Mouse (Mus musculus) CH12.LX (cell line): ENCODE data around the gene Nek9. TPM values are rescaled to one million over a fixed set of nuclear protein-coding genes. Genes with fewer than 3 reads are reported as not detected.
A peak's percentile ranks its signal among the peaks of the same experiment; 100 is the strongest.

Experiments used
- DNase-seq: peaks from one replicate; pipeline ENCODE4 v3.0.0-alpha.2; 2013; ENCODE audit errors: extremely low read depth
- H3K27ac ChIP-seq: 2 replicates; pipeline ENCODE4 v1.5.1; 2012; ENCODE audit warnings: low read depth, mild to moderate bottlenecking, control low read depth, moderate library complexity; ENCODE audit not compliant: insufficient read depth
- H3K27me3 ChIP-seq: replicated peaks from 2 replicates; pipeline ENCODE3; 2012; ENCODE audit warnings: inconsistent platforms
- H3K36me3 ChIP-seq, 2 experiments: replicated peaks in 1 of 2; 2 replicates each; pipeline versions ENCODE3 to v1.6.1; 2012; ENCODE audit warnings: inconsistent platforms in 1 of 2, low read length in 1 of 2, mild to moderate bottlenecking in 1 of 2, mixed read lengths in 1 of 2, moderate library complexity in 1 of 2; ENCODE audit not compliant: control insufficient read depth in 1 of 2, insufficient read depth in 1 of 2
- H3K4me1 ChIP-seq, 2 experiments: 2 replicates each; pipeline ENCODE4 v1.6.1; 2012; ENCODE audit warnings: inconsistent platforms in 1 of 2, moderate library complexity in 1 of 2; ENCODE audit not compliant: insufficient read depth in 2 of 2, control insufficient read depth in 1 of 2
- H3K4me2 ChIP-seq: 2 replicates; pipeline ENCODE4 v1.6.1; 2012; ENCODE audit warnings: low read depth, mild to moderate bottlenecking, control low read depth; ENCODE audit not compliant: poor library complexity, insufficient read depth, severe bottlenecking
- H3K4me3 ChIP-seq, 3 experiments: fragments of 150-350 bp in 1 of 3; sonication (generic) in 1 of 3; replicated peaks in 1 of 3; 2 replicates each; pipeline versions ENCODE3 to v1.5.1; 2011 to 2012; ENCODE audit warnings: low read depth in 2 of 3, low read length in 2 of 3, mild to moderate bottlenecking in 2 of 3, moderate library complexity in 2 of 3, control low read depth in 1 of 3, improper control_type of control experiment in 1 of 3, inconsistent platforms in 1 of 3, mixed read lengths in 1 of 3; ENCODE audit not compliant: poor library complexity in 1 of 3
- H3K79me2 ChIP-seq: replicated peaks from 2 replicates; pipeline ENCODE4 v1.6.1; 2012; ENCODE audit warnings: mild to moderate bottlenecking, moderate library complexity; ENCODE audit not compliant: control insufficient read depth, poor library complexity, insufficient read depth, severe bottlenecking; ENCODE audit errors: extremely low read depth
- H3K9ac ChIP-seq: 2 replicates; pipeline ENCODE4 v1.6.1; 2012; ENCODE audit warnings: low read depth, mild to moderate bottlenecking, control low read depth, moderate library complexity; ENCODE audit not compliant: insufficient read depth
- H3K9me3 ChIP-seq: replicated peaks from 2 replicates; pipeline ENCODE3; 2012; ENCODE audit warnings: low read length, inconsistent platforms, mixed read lengths
- BHLHE40 ChIP-seq: IDR thresholded peaks from 2 replicates; pipeline ENCODE4 v1.6.1; 2011; ENCODE audit warnings: mild to moderate bottlenecking, low read depth, low read length, improper control_type of control experiment
- CHD1 ChIP-seq: IDR thresholded peaks from 2 replicates; pipeline ENCODE4 v1.6.1; 2012; ENCODE audit warnings: low read depth, low read length, improper control_type of control experiment, inconsistent platforms
- CHD2 ChIP-seq: IDR thresholded peaks from 2 replicates; pipeline ENCODE4 v1.6.1; 2011; ENCODE audit warnings: low read length, improper control_type of control experiment
- CTCF ChIP-seq, 2 experiments: IDR thresholded peaks in 1 of 2; conservative IDR thresholded peaks in 1 of 2; 2 replicates each; pipeline ENCODE4 v1.5.1; 2011 to 2012; ENCODE audit warnings: low read depth in 2 of 2, low read length in 2 of 2, improper control_type of control experiment in 1 of 2, inconsistent platforms in 1 of 2, mild to moderate bottlenecking in 1 of 2, moderate library complexity in 1 of 2
- ELF1 ChIP-seq: IDR thresholded peaks from 2 replicates; pipeline ENCODE4 v1.6.1; 2014; ENCODE audit warnings: low read depth, mild to moderate bottlenecking, inconsistent platforms, low read length, improper control_type of control experiment
- EP300 ChIP-seq: IDR thresholded peaks from 2 replicates; pipeline ENCODE4 v1.6.1; 2011; ENCODE audit warnings: low read length, improper control_type of control experiment
- ETS1 ChIP-seq: conservative IDR thresholded peaks from 2 replicates; pipeline ENCODE4 v1.6.1; 2012; ENCODE audit warnings: low read depth, mild to moderate bottlenecking, inconsistent platforms, low read length, improper control_type of control experiment, moderate library complexity
- HCFC1 ChIP-seq: IDR thresholded peaks from 2 replicates; pipeline ENCODE4 v1.6.1; 2012; ENCODE audit warnings: low read depth, mild to moderate bottlenecking, inconsistent platforms, low read length, improper control_type of control experiment
- IRF4 ChIP-seq: IDR thresholded peaks from 2 replicates; pipeline ENCODE4 v1.6.1; 2014; ENCODE audit warnings: low read depth, mild to moderate bottlenecking, inconsistent platforms, low read length, improper control_type of control experiment
- JUN ChIP-seq: IDR thresholded peaks from 2 replicates; pipeline ENCODE4 v1.6.1; 2011; ENCODE audit warnings: low read depth, mild to moderate bottlenecking, low read length, improper control_type of control experiment, moderate library complexity; ENCODE audit not compliant: insufficient read depth
- JUND ChIP-seq: conservative IDR thresholded peaks from 2 replicates; pipeline ENCODE4 v1.6.1; 2011; ENCODE audit warnings: low read depth, low read length, improper control_type of control experiment
- KAT2A ChIP-seq: IDR thresholded peaks from 2 replicates; pipeline ENCODE4 v1.6.1; 2012; ENCODE audit warnings: low read length, improper control_type of control experiment, inconsistent platforms; ENCODE audit not compliant: insufficient replicate concordance
- MAX ChIP-seq: IDR thresholded peaks from 2 replicates; pipeline ENCODE4 v1.6.1; 2011; ENCODE audit warnings: low read length, improper control_type of control experiment
- MAZ ChIP-seq: IDR thresholded peaks from 2 replicates; pipeline ENCODE4 v1.6.1; 2012; ENCODE audit warnings: low read depth, mild to moderate bottlenecking, inconsistent platforms, low read length, improper control_type of control experiment, moderate library complexity
- MEF2A ChIP-seq: IDR thresholded peaks from 2 replicates; pipeline ENCODE4 v1.6.1; 2014; ENCODE audit warnings: low read depth, mild to moderate bottlenecking, inconsistent platforms, low read length, improper control_type of control experiment, borderline replicate concordance
- MXI1 ChIP-seq: IDR thresholded peaks from 2 replicates; pipeline ENCODE4 v1.6.1; 2011; ENCODE audit warnings: mild to moderate bottlenecking, low read depth, low read length, improper control_type of control experiment
- MYC ChIP-seq: IDR thresholded peaks from 2 replicates; pipeline ENCODE4 v1.6.1; 2011; ENCODE audit warnings: low read depth, mild to moderate bottlenecking, improper control_type of control experiment, low read length
- NELFE ChIP-seq: IDR thresholded peaks from 2 replicates; pipeline ENCODE4 v1.6.1; 2011; ENCODE audit warnings: low read depth, low read length, improper control_type of control experiment
- POLR2A ChIP-seq: IDR thresholded peaks from 2 replicates; pipeline ENCODE4 v1.6.1; 2011; ENCODE audit warnings: low read depth, mild to moderate bottlenecking, improper control_type of control experiment, low read length
- POLR2AphosphoS2 ChIP-seq: IDR thresholded peaks from 2 replicates; pipeline ENCODE4 v1.6.1; 2011; ENCODE audit warnings: low read depth, low read length, improper control_type of control experiment
- RAD21 ChIP-seq: IDR thresholded peaks from 2 replicates; pipeline ENCODE4 v1.6.1; 2011; ENCODE audit warnings: low read depth, mild to moderate bottlenecking, low read length, improper control_type of control experiment, moderate library complexity
- RCOR1 ChIP-seq: conservative IDR thresholded peaks from 2 replicates; pipeline ENCODE4 v1.6.1; 2012; ENCODE audit warnings: low read depth, mild to moderate bottlenecking, inconsistent platforms, low read length, improper control_type of control experiment
- SIN3A ChIP-seq: IDR thresholded peaks from 2 replicates; pipeline ENCODE4 v1.6.1; 2012; ENCODE audit warnings: low read length, improper control_type of control experiment, inconsistent platforms
- TBP ChIP-seq: conservative IDR thresholded peaks from 2 replicates; pipeline ENCODE4 v1.6.1; 2011; ENCODE audit warnings: low read depth, low read length, improper control_type of control experiment
- TCF12 ChIP-seq: IDR thresholded peaks from 2 replicates; pipeline ENCODE4 v1.6.1; 2014; ENCODE audit warnings: low read depth, mild to moderate bottlenecking, inconsistent platforms, low read length, improper control_type of control experiment
- ZKSCAN1 ChIP-seq: IDR thresholded peaks from 2 replicates; pipeline ENCODE4 v1.6.1; 2012; ENCODE audit warnings: low read depth, inconsistent platforms, low read length, improper control_type of control experiment, borderline replicate concordance
- ZMIZ1 ChIP-seq: IDR thresholded peaks from 2 replicates; pipeline ENCODE4 v1.6.1; 2012; ENCODE audit warnings: low read depth, mild to moderate bottlenecking, inconsistent platforms, low read length, improper control_type of control experiment
- ZNF384 ChIP-seq: IDR thresholded peaks from 2 replicates; pipeline ENCODE4 v1.6.1; 2012; ENCODE audit warnings: low read depth, low read length, improper control_type of control experiment, inconsistent platforms
- dilution Hi-C: fragments of 300-500 bp; cut with MboI; formaldehyde crosslinking; loops from 2 replicates; pipeline ENCODE4 v1.14.3; 2020; ENCODE audit warnings: low sequenced_read_pairs; ENCODE audit not compliant: extremely low pct_unique_long_range_greater_than_20kb, extremely low pct_ligation_motif_present
- in situ Hi-C: fragments of 300-500 bp; cut with MboI; formaldehyde crosslinking; loops from 3 replicates; pipeline ENCODE4 v1.14.3; 2019; ENCODE audit warnings: low sequenced_read_pairs, low pct_ligation_motif_present, low pct_unique_long_range_greater_than_20kb, mixed read lengths
- polyA plus RNA-seq: library from polyadenylated mRNA; unstranded; fragments of >175 nt; gene quantifications from 2 replicates; pipeline ENCODE4 v1.2.1, GENCODE M21; 2012; ENCODE audit warnings: low read depth; ENCODE audit not compliant: insufficient read length
- total RNA-seq, 2 experiments: library from RNA; depleted of rRNA; stranded (reverse); fragments of 300-350 nt in 1 of 2; fragments of >200 nt in 1 of 2; gene quantifications; 2 replicates each; pipeline ENCODE4 v1.2.3; 2012 to 2014

Gene Nek9
- total and polyA plus RNA-seq, 3 experiments: 15.6 to 30.9 (median 27.4) TPM

DNA sequence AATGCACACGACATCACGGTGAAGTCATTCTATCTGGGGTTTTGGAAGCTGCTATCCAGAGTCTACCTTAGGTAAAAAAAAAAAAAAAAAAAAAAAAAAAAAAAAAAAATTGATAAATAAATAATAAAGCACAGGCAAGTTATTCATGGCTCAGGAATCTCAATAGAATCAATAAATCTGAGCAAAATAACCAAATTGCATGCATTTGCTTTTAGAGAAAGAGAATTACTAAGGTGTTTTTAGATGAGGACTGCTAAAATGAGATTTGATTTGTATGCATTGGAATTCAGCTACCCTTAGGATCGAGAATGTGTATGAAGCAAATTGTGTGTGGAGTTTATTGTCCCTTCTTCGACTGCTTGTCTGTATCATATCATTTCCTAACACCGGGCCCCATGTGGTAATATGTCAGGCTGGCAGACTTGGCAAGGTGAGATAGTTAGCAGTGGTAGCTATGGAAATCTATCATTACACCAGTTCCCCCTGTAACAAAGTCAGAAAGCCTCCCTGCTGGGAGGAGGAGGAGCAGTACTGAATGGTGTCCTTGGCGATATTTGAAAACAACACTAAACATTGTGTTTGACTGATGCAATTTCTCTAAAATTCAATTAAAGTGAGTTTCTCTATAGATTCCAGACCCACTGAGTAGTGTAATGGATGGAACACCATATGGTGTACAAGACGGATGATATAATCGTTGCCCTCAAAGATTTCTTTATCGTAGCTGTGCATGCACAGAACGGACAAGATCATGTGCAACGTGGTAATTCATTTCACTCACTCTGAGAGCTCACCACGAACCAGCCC, 58.1 kb downstream of the Nek9 start:
- Histone ChIP-seq H3K27ac (no peak overlapping the region), H3K36me3 (peaks cover 0 to 16% of the 10 kb centered on the region in 2 experiments), H3K79me2 (no peaks in the 10 kb centered on the region), H3K4me3 (no peak overlapping the region), H3K27me3 (no peaks in the 10 kb centered on the region), H3K9ac (no peak overlapping the region), H3K9me3 (no peaks in the 10 kb centered on the region), H3K4me1 (peaks cover 2 to 32% of the 10 kb centered on the region in 2 experiments; a peak in 2 of 4 replicates), H3K4me2 (peak overlapping the region; percentile 91)
- dilution Hi-C loops: no loop called here
- in situ Hi-C loops: no loop called here
- peak; percentile 71; the same call in 1 of the 2 replicates for TF ChIP-seq ZNF384
- no peak for TF ChIP-seq TBP
- DNase-seq: no peak

DNA sequence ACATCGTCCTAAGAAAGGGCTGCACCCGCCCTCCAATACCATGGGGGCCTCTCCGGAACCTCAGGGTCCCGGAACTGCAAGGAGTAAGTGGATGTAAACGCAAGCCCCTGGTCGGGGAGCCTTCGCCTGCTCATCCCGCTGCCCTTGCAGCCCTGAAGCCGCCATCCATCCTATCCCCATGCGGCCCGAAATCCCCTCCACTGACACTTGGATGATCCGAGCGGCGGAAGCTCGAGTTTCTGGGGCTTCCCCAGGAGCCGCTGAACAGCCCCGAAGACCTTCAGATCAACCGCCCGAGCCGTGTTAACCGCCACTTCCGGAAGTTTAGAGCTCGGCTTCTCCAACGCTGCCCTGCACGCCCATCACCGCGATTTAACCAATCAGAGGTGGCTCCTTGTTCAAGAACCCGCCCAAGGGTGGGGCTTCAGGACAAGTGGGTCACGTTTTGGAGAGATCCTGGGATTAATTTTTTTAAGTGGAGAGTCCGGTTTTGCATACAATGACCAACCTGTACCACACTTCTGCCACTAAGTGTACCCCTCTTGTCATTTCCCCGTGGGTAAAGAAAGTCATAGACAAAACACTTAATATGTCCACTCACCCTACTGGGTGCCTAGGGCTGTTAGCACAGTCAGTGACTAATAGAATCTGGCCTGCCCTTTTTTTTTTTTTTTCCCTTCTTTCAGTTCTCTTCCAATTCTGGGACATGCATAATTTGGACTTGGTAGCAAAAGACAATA, 58.9 kb downstream of the Nek9 start:
- H3K79me2 ChIP-seq: no peaks in the 10 kb centered on the region
- dilution Hi-C loops: no loop called here
- peaks cover 4 to 21% of the 10 kb centered on the region in 2 experiments for H3K36me3 ChIP-seq
- H3K9ac ChIP-seq: peak overlapping the region; percentile 75
- no peaks in the 10 kb centered on the region for H3K27me3 ChIP-seq
- TF ChIP-seq NELFE (peak; percentile 88), MAX (0 out of 2 replicates have a peak, but pooled peaks have one; percentile 12), MYC (no peak), TCF12 (peak; percentile 73), ZNF384 (peak; percentile 91), EP300 (peak; percentile 21; the same call in 1 of the 2 replicates), CHD1 (0 out of 2 replicates have a peak, but pooled peaks have one; percentile 61), POLR2A (peak; percentile 80), ETS1 (peak; percentile 55; the same call in 1 of the 2 replicates), MXI1 (peak; percentile 76; the same call in 1 of the 2 replicates), MAZ (no peak), CTCF (conservative IDR thresholded peaks at IDR 0.05 in 1 of 2, IDR thresholded peaks at IDR 0.05 in 1 of 2; ENCODE audit: low read depth in 2 of 2, low read length in 2 of 2) (no peak), HCFC1 (peak; percentile 64), CHD2 (peak; percentile 96), IRF4 (peak; percentile 53), ZKSCAN1 (peak; percentile 93), MEF2A (peak; percentile 17; the same call in 1 of the 2 replicates), RCOR1 (0 out of 2 replicates have a peak, but pooled peaks have one; percentile 54), JUN (0 out of 2 replicates have a peak, but pooled peaks have one; percentile 2), JUND (peak; percentile 9; the same call in 1 of the 2 replicates), ELF1 (peak; percentile 98), KAT2A (no peak), POLR2AphosphoS2 (peak; percentile 35; the same call in 1 of the 2 replicates), ZMIZ1 (peak; percentile 88), RAD21 (no peak), SIN3A (no peak), BHLHE40 (peak; percentile 99)
- TF ChIP-seq, all 38 proteins: peak for 21
- Histone ChIP-seq H3K4me2 (peak overlapping the region; percentile 91), H3K4me1 (peaks cover 2 to 32% of the 10 kb centered on the region in 2 experiments; a peak in 2 of 4 replicates), H3K27ac (peak overlapping the region; percentile 27; the same call in 1 of the 2 replicates), H3K9me3 (no peaks in the 10 kb centered on the region), H3K4me3 (peak overlapping the region; percentile 63 to 79 (median 78))
- in situ Hi-C loops: no loop called here
- peak; percentile 98 for DNase-seq
